Mouse (Mus musculus): Measurements from ENCODE around the gene Unc45a.

Gene Unc45a

GRCm38 (mm10) chr7:80368009-80368408 is 27.2 kb upstream of the Unc45a start:
- no peak for DNase-seq (ENCODE audit: low read depth, low spot score)

- no peak for DNase-seq (ENCODE audit: low read depth, low spot score)
Observed at GRCm38 (mm10) chr7:80367232-80367631, 26.4 kb upstream of the Unc45a start.

GRCm38 (mm10) chr7:80365759-80366158 is 25.0 kb upstream of the Unc45a start:
- no peak for DNase-seq (ENCODE audit: low read depth, low spot score)

GRCm38 (mm10) chr7:80360435-80360834 is 19.6 kb upstream of the Unc45a start:
- no peak for DNase-seq (ENCODE audit: low read depth, low spot score)

- DNase-seq (ENCODE audit: low read depth, low spot score), result no peak
Observed at GRCm38 (mm10) chr7:80358039-80358438, 17.2 kb upstream of the Unc45a start.

- no peak for DNase-seq (ENCODE audit: low read depth, low spot score)
Observed at GRCm38 (mm10) chr7:80357156-80357555, 16.4 kb upstream of the Unc45a start.

GRCm38 (mm10) chr7:80356351-80356750 is 15.5 kb upstream of the Unc45a start:
- no peak for DNase-seq (ENCODE audit: low read depth, low spot score)

- no peak for DNase-seq (ENCODE audit: low read depth, low spot score)
Observed at GRCm38 (mm10) chr7:80352920-80353319, 12.1 kb upstream of the Unc45a start.

- no peak for DNase-seq (ENCODE audit: low read depth, low spot score)
Observed at GRCm38 (mm10) chr7:80350808-80351207, 10.0 kb upstream of the Unc45a start.

GRCm38 (mm10) chr7:80347670-80348586 is 7.1 kb upstream of the Unc45a start:
- DNase-seq (ENCODE audit: low read depth, low spot score), result no peak

- no peak for DNase-seq (ENCODE audit: low read depth, low spot score)
Observed at GRCm38 (mm10) chr7:80346830-80347229, 6.0 kb upstream of the Unc45a start.

- DNase-seq (ENCODE audit: low read depth, low spot score), result no peak
Observed at GRCm38 (mm10) chr7:80346173-80346572, 5.4 kb upstream of the Unc45a start.

- no peak for DNase-seq (ENCODE audit: low read depth, low spot score)
Observed at GRCm38 (mm10) chr7:80343270-80344018, 2.6 kb upstream of the Unc45a start.

- peak; percentile 93 for DNase-seq (ENCODE audit: low read depth, low spot score)
Observed at GRCm38 (mm10) chr7:80342858-80343257, 2.1 kb upstream of the Unc45a start, which contains the start of gene Hddc3. Gene Hddc3, plus strand, starts transcription at chr7:80343104.

GRCm38 (mm10) chr7:80341793-80342192 is 988 bp upstream of the Unc45a start:
- no peak for DNase-seq (ENCODE audit: low read depth, low spot score)

- DNase-seq (ENCODE audit: low read depth, low spot score), result peak; percentile 97
Observed at GRCm38 (mm10) chr7:80339793-80340628, 794 bp downstream of the Unc45a start.

- no peak for DNase-seq (ENCODE audit: low read depth, low spot score)
Observed at GRCm38 (mm10) chr7:80339371-80339770, 1.4 kb downstream of the Unc45a start.

- DNase-seq (ENCODE audit: low read depth, low spot score), result no peak
Observed at GRCm38 (mm10) chr7:80336932-80337331, 3.9 kb downstream of the Unc45a start.

GRCm38 (mm10) chr7:80334848-80335247 is 6.0 kb downstream of the Unc45a start:
- no peak for DNase-seq (ENCODE audit: low read depth, low spot score)

- no peak for DNase-seq (ENCODE audit: low read depth, low spot score)
Observed at GRCm38 (mm10) chr7:80331433-80331832, 9.4 kb downstream of the Unc45a start.

- DNase-seq (ENCODE audit: low read depth, low spot score), result no peak
Observed at GRCm38 (mm10) chr7:80330278-80330677, 10.5 kb downstream of the Unc45a start.

GRCm38 (mm10) chr7:80326076-80326475 is 14.7 kb downstream of the Unc45a start:
- DNase-seq (ENCODE audit: low read depth, low spot score), result no peak
